Mouse (Mus musculus): ENCODE data around the gene Cend1. TPM values are rescaled to one million over a fixed set of nuclear protein-coding genes. Genes with fewer than 3 reads are reported as not detected.

The Cend1 gene
- polyA plus RNA-seq, 1 experiment from 2014 or later = 46.9 TPM

DNA sequence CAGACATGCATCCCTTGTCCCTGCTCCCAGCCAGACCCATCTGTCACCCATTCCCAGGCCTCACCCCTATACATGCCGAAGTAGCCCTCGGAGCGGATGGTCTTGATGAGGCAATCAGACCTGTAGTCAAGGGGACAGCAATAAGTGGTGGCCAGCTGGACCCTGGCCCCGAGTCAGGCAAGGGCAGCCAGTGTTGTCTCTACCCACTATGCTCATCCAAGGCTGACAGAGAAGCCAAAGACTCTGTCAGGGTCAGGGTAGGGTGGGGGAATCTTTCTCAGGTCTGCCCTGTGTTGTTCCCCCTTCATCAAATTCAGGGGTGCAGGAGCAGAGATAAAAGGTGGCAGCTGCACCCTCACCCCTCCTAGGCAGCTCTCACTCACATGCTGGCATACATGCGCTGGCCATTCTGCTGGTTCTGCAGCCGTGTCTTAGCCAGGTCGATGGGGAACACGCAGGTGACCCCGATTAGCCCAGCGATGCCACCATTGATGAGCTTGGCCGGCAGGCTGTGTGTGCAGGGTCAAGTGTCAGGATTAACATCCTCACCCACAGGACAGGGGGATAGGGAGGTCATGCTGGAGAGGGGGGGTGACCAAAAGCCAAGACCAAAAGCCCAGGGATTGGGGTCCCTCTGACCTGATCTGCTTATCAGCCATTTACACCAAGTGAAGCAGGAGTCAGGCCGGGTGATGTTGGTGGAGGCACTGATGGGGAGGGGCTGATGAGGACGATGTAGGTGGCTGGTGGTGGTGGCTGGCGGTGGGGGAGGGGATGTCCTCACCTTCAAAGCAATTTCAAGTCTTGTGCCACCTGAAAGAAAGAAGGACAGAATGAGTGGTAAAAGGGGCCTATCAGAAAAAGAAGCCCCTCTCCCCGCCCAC, 4.5 kb upstream of the Cend1 start:
- no peaks in the 10 kb centered on the region for H3K27me3 ChIP-seq (ENCODE audit: control insufficient read depth, insufficient read depth, low read length)
- no peak for ATAC-seq (ENCODE audit: low FRiP score)
- no peak for DNase-seq (ENCODE audit: low spot score)
- 77% methylated on average over 15 of the region's 15 CpGs for WGBS
- peak overlapping the region; percentile 90 for H3K4me2 ChIP-seq (replicated peaks)
- peak overlapping the region; percentile 70 for H3K9ac ChIP-seq
- peaks cover 39% of the 10 kb centered on the region for H3K36me3 ChIP-seq (replicated peaks; ENCODE audit: control insufficient read depth, insufficient read depth)
- peak overlapping the region; percentile 66; the same call in 1 of the 2 replicates for H3K27ac ChIP-seq
- peak overlapping the region; percentile 46 for H3K4me3 ChIP-seq (replicated peaks; ENCODE audit: low read length)
- peaks cover 29% of the 10 kb centered on the region for H3K4me1 ChIP-seq (replicated peaks; ENCODE audit: control insufficient read depth, insufficient read depth, low read length)
- no peaks in the 10 kb centered on the region for H3K9me3 ChIP-seq (ENCODE audit: control insufficient read depth, low read length)

DNA sequence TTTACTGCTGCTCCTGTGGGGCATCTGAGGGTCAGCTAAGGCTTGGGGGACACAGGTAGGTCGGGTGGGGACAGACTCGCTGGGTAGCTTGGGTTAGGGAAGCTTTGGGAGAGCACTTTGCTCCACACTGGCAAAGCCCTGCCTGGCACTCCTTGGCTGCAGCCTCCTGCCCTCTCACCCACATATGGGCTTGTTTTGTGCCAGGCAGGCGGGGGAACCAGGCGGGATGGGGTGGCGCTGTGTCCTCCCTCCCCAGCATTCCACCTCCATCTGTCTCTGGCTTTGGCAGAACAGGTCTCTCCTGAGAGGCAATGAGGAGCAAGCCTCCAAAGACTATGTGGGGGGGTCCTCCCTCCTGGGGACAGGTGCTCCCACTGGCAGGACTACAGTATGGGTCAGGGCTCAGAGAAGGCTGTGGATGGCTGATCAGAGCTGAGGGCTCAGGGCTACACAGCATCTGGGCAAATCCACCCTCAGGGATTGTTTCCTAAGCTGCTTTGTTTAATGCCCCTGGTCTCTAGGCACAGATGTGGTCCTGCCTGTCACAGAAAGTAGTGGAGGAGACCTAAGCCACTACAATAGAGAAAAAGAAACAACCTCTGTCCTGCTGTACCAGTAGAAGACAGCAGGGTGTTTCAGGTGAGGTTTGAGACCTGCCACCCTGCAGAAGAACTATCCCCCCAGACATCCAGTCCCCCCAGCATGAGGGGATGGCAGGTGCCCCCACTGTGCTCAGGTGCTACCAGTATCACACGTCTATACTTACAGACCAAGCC, 3.6 kb upstream of the Cend1 start:
- peak overlapping the region; percentile 70 for H3K9ac ChIP-seq
- DNase-seq (ENCODE audit: low spot score) = no peak
- H3K4me3 ChIP-seq (replicated peaks; ENCODE audit: low read length) = peak overlapping the region; percentile 46; the same call in 1 of the 2 replicates
- ATAC-seq (ENCODE audit: low FRiP score) = no peak
- no peaks in the 10 kb centered on the region for H3K9me3 ChIP-seq (ENCODE audit: control insufficient read depth, low read length)
- H3K36me3 ChIP-seq (replicated peaks; ENCODE audit: control insufficient read depth, insufficient read depth) = peaks cover 39% of the 10 kb centered on the region
- peaks cover 37% of the 10 kb centered on the region for H3K4me1 ChIP-seq (replicated peaks; ENCODE audit: control insufficient read depth, insufficient read depth, low read length)
- peak overlapping the region; percentile 90 for H3K4me2 ChIP-seq (replicated peaks)
- no peaks in the 10 kb centered on the region for H3K27me3 ChIP-seq (ENCODE audit: control insufficient read depth, insufficient read depth, low read length)
- WGBS = 88% methylated on average over 6 of the region's 6 CpGs
- H3K27ac ChIP-seq = no peak overlapping the region

DNA sequence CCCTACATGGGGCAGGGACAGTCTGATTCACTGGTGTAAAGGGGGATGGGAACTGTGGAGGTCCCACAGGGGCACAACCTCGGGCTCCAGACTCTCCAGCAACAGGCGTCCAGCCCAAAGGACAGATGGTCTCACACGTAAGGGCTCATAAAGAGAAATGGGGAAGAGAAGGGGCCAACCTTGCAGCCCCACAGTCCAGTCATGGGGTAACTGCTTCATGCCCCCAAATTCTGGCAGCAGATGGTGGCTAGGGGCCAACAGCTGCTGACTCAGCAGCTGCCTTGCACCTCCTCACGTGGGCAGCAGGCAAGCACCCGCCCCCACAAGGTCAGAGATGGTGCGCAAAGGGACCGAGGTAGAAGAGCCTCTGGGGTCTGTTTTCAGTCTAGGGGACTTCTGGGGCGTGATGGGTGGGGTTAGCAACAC, 2.9 kb upstream of the Cend1 start:
- peaks cover 42% of the 10 kb centered on the region for H3K36me3 ChIP-seq (replicated peaks; ENCODE audit: control insufficient read depth, insufficient read depth)
- DNase-seq (ENCODE audit: low spot score) (no peak), ATAC-seq (ENCODE audit: low FRiP score) (no peak)
- no peak overlapping the region for H3K27ac ChIP-seq
- H3K27me3 ChIP-seq (ENCODE audit: control insufficient read depth, insufficient read depth, low read length) = no peaks in the 10 kb centered on the region
- no peaks in the 10 kb centered on the region for H3K9me3 ChIP-seq (ENCODE audit: control insufficient read depth, low read length)
- peaks cover 37% of the 10 kb centered on the region for H3K4me1 ChIP-seq (replicated peaks; ENCODE audit: control insufficient read depth, insufficient read depth, low read length)
- H3K4me3 ChIP-seq (replicated peaks; ENCODE audit: low read length) = no peak overlapping the region
- WGBS = 83% methylated on average over 8 of the region's 8 CpGs
- no peak overlapping the region for H3K4me2 ChIP-seq (replicated peaks)
- H3K9ac ChIP-seq = no peak overlapping the region

GRCm38 (mm10) chr7:141431434-141432185, 2.3 kb upstream of the Cend1 start:
- H3K4me3 ChIP-seq (replicated peaks; ENCODE audit: low read length) = no peak overlapping the region
- no peak overlapping the region for H3K4me2 ChIP-seq (replicated peaks)
- H3K9me3 ChIP-seq (ENCODE audit: control insufficient read depth, low read length) = no peaks in the 10 kb centered on the region
- no peak overlapping the region for H3K27ac ChIP-seq
- 92% methylated on average over 19 of the region's 19 CpGs for WGBS
- ATAC-seq (ENCODE audit: low FRiP score) = no peak
- no peaks in the 10 kb centered on the region for H3K27me3 ChIP-seq (ENCODE audit: control insufficient read depth, insufficient read depth, low read length)
- no peak for DNase-seq (ENCODE audit: low spot score)
- H3K4me1 ChIP-seq (replicated peaks; ENCODE audit: control insufficient read depth, insufficient read depth, low read length) = peaks cover 37% of the 10 kb centered on the region
- peaks cover 47% of the 10 kb centered on the region for H3K36me3 ChIP-seq (replicated peaks; ENCODE audit: control insufficient read depth, insufficient read depth)
- no peak overlapping the region for H3K9ac ChIP-seq

- ATAC-seq (ENCODE audit: low FRiP score) (no peak), DNase-seq (ENCODE audit: low spot score) (no peak)
- H3K4me2 ChIP-seq (replicated peaks) = no peak overlapping the region
- H3K4me3 ChIP-seq (replicated peaks; ENCODE audit: low read length) = no peak overlapping the region
- H3K27ac ChIP-seq = no peak overlapping the region
- H3K4me1 ChIP-seq (replicated peaks; ENCODE audit: control insufficient read depth, insufficient read depth, low read length) = peaks cover 28% of the 10 kb centered on the region
- 95% methylated on average over 9 of the region's 9 CpGs for WGBS
- H3K9ac ChIP-seq = no peak overlapping the region
- H3K27me3 ChIP-seq (ENCODE audit: control insufficient read depth, insufficient read depth, low read length) = no peaks in the 10 kb centered on the region
- no peaks in the 10 kb centered on the region for H3K9me3 ChIP-seq (ENCODE audit: control insufficient read depth, low read length)
- H3K36me3 ChIP-seq (replicated peaks; ENCODE audit: control insufficient read depth, insufficient read depth) = peaks cover 52% of the 10 kb centered on the region
Measured at GRCm38 (mm10) chr7:141430585-141431240, 1.4 kb upstream of the Cend1 start.

- no peak for DNase-seq (ENCODE audit: low spot score)
- Histone ChIP-seq H3K36me3 (replicated peaks; ENCODE audit: control insufficient read depth, insufficient read depth) (peaks cover 52% of the 10 kb centered on the region), H3K9ac (no peak overlapping the region), H3K4me2 (replicated peaks) (peak overlapping the region; percentile 92), H3K4me3 (replicated peaks; ENCODE audit: low read length) (peak overlapping the region; percentile 58), H3K9me3 (ENCODE audit: control insufficient read depth, low read length) (no peaks in the 10 kb centered on the region), H3K27ac (peak overlapping the region; percentile 80; the same call in 1 of the 2 replicates), H3K27me3 (ENCODE audit: control insufficient read depth, insufficient read depth, low read length) (no peaks in the 10 kb centered on the region), H3K4me1 (replicated peaks; ENCODE audit: control insufficient read depth, insufficient read depth, low read length) (peaks cover 23% of the 10 kb centered on the region)
- no peak for ATAC-seq (ENCODE audit: low FRiP score)
- 65% methylated on average over 9 of the region's 9 CpGs for WGBS
Measured at GRCm38 (mm10) chr7:141429840-141430584, 721 bp upstream of the Cend1 start.

DNA sequence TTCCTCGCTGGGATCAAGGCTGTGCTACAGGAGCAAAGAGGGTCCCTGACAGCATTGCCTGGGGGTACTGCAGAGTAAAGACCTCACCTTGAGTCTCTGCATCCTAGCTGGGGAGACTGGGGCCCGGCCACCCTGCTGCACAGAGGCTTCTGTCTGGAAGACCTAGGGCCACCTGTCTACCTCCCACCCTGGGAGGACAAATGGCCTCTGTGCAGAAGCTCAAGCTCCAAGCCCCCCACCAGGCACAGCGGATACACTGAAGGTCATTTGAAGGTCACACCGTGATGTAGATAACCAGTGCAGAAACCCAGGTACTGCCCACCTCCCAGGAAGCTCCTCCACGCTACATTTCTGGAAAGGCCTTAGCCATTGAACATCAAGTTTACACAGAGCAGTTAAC, 590 bp downstream of the Cend1 start:
- Histone ChIP-seq H3K27me3 (ENCODE audit: control insufficient read depth, insufficient read depth, low read length) (no peaks in the 10 kb centered on the region), H3K27ac (peak overlapping the region; percentile 80), H3K9ac (peak overlapping the region; percentile 85), H3K4me3 (replicated peaks; ENCODE audit: low read length) (peak overlapping the region; percentile 58), H3K9me3 (ENCODE audit: control insufficient read depth, low read length) (no peaks in the 10 kb centered on the region), H3K36me3 (replicated peaks; ENCODE audit: control insufficient read depth, insufficient read depth) (peaks cover 50% of the 10 kb centered on the region), H3K4me1 (replicated peaks; ENCODE audit: control insufficient read depth, insufficient read depth, low read length) (peaks cover 17% of the 10 kb centered on the region), H3K4me2 (replicated peaks) (peak overlapping the region; percentile 92)
- no peak for ATAC-seq (ENCODE audit: low FRiP score)
- DNase-seq (ENCODE audit: low spot score) = no peak
- WGBS = 53% methylated on average over 5 of the region's 5 CpGs

- Histone ChIP-seq H3K4me3 (replicated peaks; ENCODE audit: low read length) (no peak overlapping the region), H3K27me3 (ENCODE audit: control insufficient read depth, insufficient read depth, low read length) (no peaks in the 10 kb centered on the region), H3K27ac (no peak overlapping the region), H3K4me1 (replicated peaks; ENCODE audit: control insufficient read depth, insufficient read depth, low read length) (peaks cover 11% of the 10 kb centered on the region), H3K36me3 (replicated peaks; ENCODE audit: control insufficient read depth, insufficient read depth) (peaks cover 34% of the 10 kb centered on the region), H3K9me3 (ENCODE audit: control insufficient read depth, low read length) (no peaks in the 10 kb centered on the region), H3K4me2 (replicated peaks) (no peak overlapping the region), H3K9ac (no peak overlapping the region)
- no peak for DNase-seq (ENCODE audit: low spot score)
- ATAC-seq (ENCODE audit: low FRiP score) = no peak
- 87% methylated on average over 12 of the region's 12 CpGs for WGBS
Measured at GRCm38 (mm10) chr7:141426948-141427730, 2.2 kb downstream of the Cend1 start.
